Comparison of ENCODE assay signal across 29 mouse cellular contexts in genomic region chr12:107608966-107609365, GRCm38 (mm10).
DNase-seq lines count a peak whose midpoint lies in the region; ATAC-seq and TF ChIP-seq lines count a peak whose summit lies in the region.
"Had no signal": no experiment of that assay in that cellular context is flagged by ENCODE, and none has a peak within 500 bp of the region (broad histone marks: within the 10 kb centered on the region; RNA-seq: fewer than 3 reads in every experiment).

No protein-coding gene starts in this region.

- intact Hi-C loops in left cerebral cortex, postnatal 36 days (cut with DNase I): no loop called here

- no peak overlapping the region for H3K9ac ChIP-seq in stomach, postnatal 0 days (ENCODE audit: low read length)
- H3K9ac ChIP-seq: embryonic facial prominence, embryonic 12.5 days; embryonic facial prominence, embryonic 15.5 days; forebrain, embryonic 12.5 days; heart, embryonic 13.5 days; hindbrain, embryonic 14.5 days had no signal

- no peak for TF ChIP-seq POLR2A in thymus, adult 2 months (IDR thresholded peaks at IDR 0.05; ENCODE audit: control insufficient read depth, extremely low read depth, insufficient read depth, low read length, poor library complexity)

- WGBS in stomach, postnatal 0 days: 49% methylated on average over 6 of the region's 6 CpGs
- 59% methylated on average over 6 of the region's 6 CpGs for WGBS in thymus, adult 2 months

- H3K4me1 ChIP-seq in stomach, postnatal 0 days (replicated peaks; ENCODE audit: control insufficient read depth, insufficient read depth): no peaks in the 10 kb centered on the region
- no peaks in the 10 kb centered on the region for H3K4me1 ChIP-seq in thymus, adult 2 months (replicated peaks; ENCODE audit: control insufficient read depth, insufficient read depth, low read length)
- H3K4me1 ChIP-seq: embryonic facial prominence, embryonic 12.5 days; embryonic facial prominence, embryonic 15.5 days; forebrain, embryonic 12.5 days; heart, embryonic 10.5 days; heart, embryonic 13.5 days had no signal

- peak; percentile 21; the same call in 1 of the 2 replicates for TF ChIP-seq CTCF in stomach, postnatal 0 days (IDR thresholded peaks at IDR 0.05; ENCODE audit: low read depth)
- no peak for TF ChIP-seq CTCF in thymus, adult 2 months (IDR thresholded peaks at IDR 0.05; ENCODE audit: borderline replicate concordance, control insufficient read depth, extremely low read depth, insufficient read depth, low read length, poor library complexity)

- H3K9me3 ChIP-seq in stomach, postnatal 0 days (ENCODE audit: control insufficient read depth, low read length): no peaks in the 10 kb centered on the region
- H3K9me3 ChIP-seq: embryonic facial prominence, embryonic 12.5 days; embryonic facial prominence, embryonic 15.5 days; forebrain, embryonic 12.5 days; heart, embryonic 10.5 days had no signal

- no peak for DNase-seq in stomach, postnatal 0 days (ENCODE audit: low spot score)
- DNase-seq in thymus, adult 2 months: peak; percentile 40
- peak; percentile 68 for DNase-seq in thymus, postnatal 14 days
- peak; percentile 52 for DNase-seq in thymus, postnatal 4 days
- DNase-seq in cerebellum, adult 11 months: no peak
- no peak for DNase-seq in left cerebral cortex, postnatal 36 days (ENCODE audit: low spot score in 2 of 2)
- DNase-seq: adrenal gland, postnatal 10 days; adrenal gland, postnatal 36 days; B cell, adult 2 months; cerebellum, adult 2 months; cerebellum, adult 9-11 months; cerebellum, postnatal 25 days; gastrocnemius, postnatal 10 days; gastrocnemius, postnatal 36 days; heart, adult 18-20 months; heart, postnatal 14 days; heart, postnatal 4 days had no signal

- no peak for TF ChIP-seq EP300 in stomach, postnatal 0 days (optimal IDR thresholded peaks at IDR 0.05)

- no peaks in the 10 kb centered on the region for H3K36me3 ChIP-seq in stomach, postnatal 0 days (ENCODE audit: control insufficient read depth, insufficient read depth, low read length)
- H3K36me3 ChIP-seq in thymus, adult 2 months (ENCODE audit: control insufficient read depth, insufficient read depth, low read length): no peaks in the 10 kb centered on the region
- H3K36me3 ChIP-seq: embryonic facial prominence, embryonic 12.5 days; embryonic facial prominence, embryonic 15.5 days; forebrain, embryonic 12.5 days; G1E; heart, embryonic 10.5 days; heart, embryonic 13.5 days had no signal

- no peak overlapping the region for H3K27ac ChIP-seq in stomach, postnatal 0 days (replicated peaks)
- no peak overlapping the region for H3K27ac ChIP-seq in thymus, adult 2 months (ENCODE audit: control insufficient read depth, insufficient read depth, low read length)
- H3K27ac ChIP-seq: embryonic facial prominence, embryonic 12.5 days; embryonic facial prominence, embryonic 15.5 days; forebrain, embryonic 12.5 days; heart, embryonic 10.5 days; heart, embryonic 13.5 days; hindbrain, embryonic 14.5 days; hindbrain, postnatal 0 days had no signal

- H3K4me2 ChIP-seq in stomach, postnatal 0 days (replicated peaks; ENCODE audit: low read depth): no peak overlapping the region
- H3K4me2 ChIP-seq: embryonic facial prominence, embryonic 12.5 days; embryonic facial prominence, embryonic 15.5 days; forebrain, embryonic 12.5 days; heart, embryonic 13.5 days; hindbrain, embryonic 14.5 days had no signal

- H3K4me3 ChIP-seq in stomach, postnatal 0 days (ENCODE audit: low read depth, low read length): no peak overlapping the region
- no peak overlapping the region for H3K4me3 ChIP-seq in thymus, adult 2 months (ENCODE audit: control insufficient read depth, insufficient read depth, low read length)
- H3K4me3 ChIP-seq: embryonic facial prominence, embryonic 12.5 days; embryonic facial prominence, embryonic 15.5 days; forebrain, embryonic 12.5 days; heart, embryonic 10.5 days; heart, embryonic 13.5 days had no signal

- no peak for ATAC-seq in stomach, postnatal 0 days (ENCODE audit: low FRiP score, low TSS enrichment)
- no peak for ATAC-seq in granulocyte monocyte progenitor cell, adult 5-6 weeks (replicated peaks; ENCODE audit: poor library complexity, severe bottlenecking)
- ATAC-seq: forebrain, embryonic 16.5 days; hindbrain, postnatal 0 days; Patski had no signal

- no peaks in the 10 kb centered on the region for H3K27me3 ChIP-seq in stomach, postnatal 0 days (ENCODE audit: control insufficient read depth, insufficient read depth, low read length)
- no peaks in the 10 kb centered on the region for H3K27me3 ChIP-seq in thymus, adult 2 months (ENCODE audit: control insufficient read depth, insufficient read depth, low read length)
- H3K27me3 ChIP-seq: CH12.LX; embryonic facial prominence, embryonic 12.5 days; embryonic facial prominence, embryonic 15.5 days; forebrain, embryonic 12.5 days; heart, embryonic 13.5 days; Patski had no signal

Comparison
In these comparisons a context has a peak if more than half of its experiments do, and no peak if none do; other contexts are left out.
1. DNase-seq: peak in thymus, adult 2 months (single experiment), thymus, postnatal 14 days (single experiment) and thymus, postnatal 4 days (single experiment); none in stomach, postnatal 0 days (single experiment), cerebellum, adult 11 months (single experiment) and left cerebral cortex, postnatal 36 days (0 of 2).